Mouse (Mus musculus): Measurements from ENCODE around the gene Cmtm4. TPM values are rescaled to one million over a fixed set of nuclear protein-coding genes. Genes with fewer than 3 reads are reported as not detected.
A peak's percentile ranks its signal among the peaks of the same experiment; 100 is the strongest.
"Not testable (repeated sequence)": the region's sequence is repeated elsewhere in the genome, so short reads cannot be mapped to it uniquely, and the experiment has no call there.

The Cmtm4 gene
- polyA plus RNA-seq, 1 experiment from 2014 or later: 2.6 TPM

GRCm38 (mm10) chr8:104321267-104321666 lies 74.3 kb downstream of the Cmtm4 start, which contains the start of gene Gm11020:
TSS of gene Gm11020 (plus strand) at chr8:104321567.
- WGBS: 84% methylated on average over 9 of the region's 11 CpGs
- H3K9me3 ChIP-seq; H3K4me2 ChIP-seq (replicated peaks); H3K4me1 ChIP-seq; H3K27me3 ChIP-seq; H3K9ac ChIP-seq (replicated peaks); H3K36me3 ChIP-seq; ATAC-seq (replicated peaks); H3K4me3 ChIP-seq; H3K27ac ChIP-seq (replicated peaks): not testable (repeated sequence)

- H3K4me3 ChIP-seq: no peak overlapping the region
- no peaks in the 10 kb centered on the region for H3K4me1 ChIP-seq
- no peak overlapping the region for H3K9ac ChIP-seq (replicated peaks)
- 70% methylated on average over 4 of the region's 4 CpGs for WGBS
- H3K27ac ChIP-seq (replicated peaks): no peak overlapping the region
- no peak overlapping the region for H3K4me2 ChIP-seq (replicated peaks)
- no peak for ATAC-seq (replicated peaks)
- H3K36me3 ChIP-seq: no peaks in the 10 kb centered on the region
- no peaks in the 10 kb centered on the region for H3K9me3 ChIP-seq
- no peaks in the 10 kb centered on the region for H3K27me3 ChIP-seq
These were observed 82.3 kb downstream of the Cmtm4 start for GRCm38 (mm10) chr8:104313311-104313710.

GRCm38 (mm10) chr8:104312023-104312422 lies 83.6 kb downstream of the Cmtm4 start:
- H3K4me1 ChIP-seq; H3K4me3 ChIP-seq; H3K27ac ChIP-seq (replicated peaks); H3K9me3 ChIP-seq; H3K4me2 ChIP-seq (replicated peaks); ATAC-seq (replicated peaks); H3K9ac ChIP-seq (replicated peaks); H3K27me3 ChIP-seq; H3K36me3 ChIP-seq: not testable (repeated sequence)
- 94% methylated on average over 3 of the region's 3 CpGs for WGBS

- WGBS: 92% methylated on average over 36 of the region's 36 CpGs
- not testable (repeated sequence) for H3K4me3 ChIP-seq; H3K9me3 ChIP-seq; ATAC-seq (replicated peaks); H3K4me2 ChIP-seq (replicated peaks); H3K27ac ChIP-seq (replicated peaks); H3K27me3 ChIP-seq; H3K4me1 ChIP-seq; H3K36me3 ChIP-seq; H3K9ac ChIP-seq (replicated peaks)
These were observed 86.0 kb downstream of the Cmtm4 start, which contains the start of the genes Gm45711 and Cmtm1 for GRCm38 (mm10) chr8:104309441-104310155. TSS of gene Gm45711 (minus strand) at chr8:104310081. TSS of gene Cmtm1 (minus strand) at chr8:104310145.

- H3K4me3 ChIP-seq; H3K9ac ChIP-seq (replicated peaks); ATAC-seq (replicated peaks); H3K4me2 ChIP-seq (replicated peaks); H3K27me3 ChIP-seq; H3K36me3 ChIP-seq; H3K27ac ChIP-seq (replicated peaks); H3K4me1 ChIP-seq; H3K9me3 ChIP-seq: not testable (repeated sequence)
- 74% methylated on average over 6 of the region's 6 CpGs for WGBS
These were observed 87.3 kb downstream of the Cmtm4 start for GRCm38 (mm10) chr8:104308341-104308740.

GRCm38 (mm10) chr8:104304962-104305361 lies 90.6 kb downstream of the Cmtm4 start:
- no peak for ATAC-seq (replicated peaks)
- no peaks in the 10 kb centered on the region for H3K9me3 ChIP-seq
- no peak overlapping the region for H3K4me3 ChIP-seq
- no peak overlapping the region for H3K9ac ChIP-seq (replicated peaks)
- peaks cover 14% of the 10 kb centered on the region for H3K4me1 ChIP-seq
- H3K36me3 ChIP-seq: no peaks in the 10 kb centered on the region
- WGBS: 90% methylated on average over 11 of the region's 11 CpGs
- H3K27ac ChIP-seq (replicated peaks): no peak overlapping the region
- no peak overlapping the region for H3K4me2 ChIP-seq (replicated peaks)
- no peaks in the 10 kb centered on the region for H3K27me3 ChIP-seq

- H3K4me3 ChIP-seq; H3K9me3 ChIP-seq; H3K27ac ChIP-seq (replicated peaks); H3K9ac ChIP-seq (replicated peaks); H3K27me3 ChIP-seq; H3K36me3 ChIP-seq; ATAC-seq (replicated peaks); H3K4me2 ChIP-seq (replicated peaks): not testable (repeated sequence)
- WGBS: 95% methylated on average over 4 of the region's 4 CpGs
- peaks cover 14% of the 10 kb centered on the region for H3K4me1 ChIP-seq
These were observed 93.1 kb downstream of the Cmtm4 start for GRCm38 (mm10) chr8:104302536-104302935.

GRCm38 (mm10) chr8:104301577-104301976 lies 94.0 kb downstream of the Cmtm4 start:
- not testable (repeated sequence) for H3K4me3 ChIP-seq; H3K4me2 ChIP-seq (replicated peaks); H3K9me3 ChIP-seq; H3K36me3 ChIP-seq; H3K9ac ChIP-seq (replicated peaks); H3K27me3 ChIP-seq
- Histone ChIP-seq H3K4me1 (peaks cover 14% of the 10 kb centered on the region), H3K27ac (replicated peaks) (0 out of 2 replicates have a peak overlapping the region, but pooled peaks have one; percentile 11)
- WGBS: 0% methylated on average over 3 of the region's 3 CpGs
- peak; percentile 88 for ATAC-seq (replicated peaks)

Other genes with a start within 250 kb of the Cmtm4 start
- 2.1 and 2.2 TPM in 2 replicates for gene Bean1, start 225.4 kb downstream of the Cmtm4 start, polyA plus RNA-seq (2015; fragmentation: Nextera tagmentation; extraction: Ambion mirVana)
- 46.8 and 50.8 TPM in 2 replicates for gene Tk2, start 147.2 kb downstream of the Cmtm4 start, polyA plus RNA-seq (2015; fragmentation: Nextera tagmentation; extraction: Ambion mirVana)
- gene Cklf, start 144.9 kb downstream of the Cmtm4 start, polyA plus RNA-seq (2015; fragmentation: Nextera tagmentation; extraction: Ambion mirVana): 31.9 and 37.6 TPM in 2 replicates
- not detected in 2 replicates for gene Cmtm2a, start 102.6 kb downstream of the Cmtm4 start, polyA plus RNA-seq (2015; fragmentation: Nextera tagmentation; extraction: Ambion mirVana)
- gene Gm45711, start 85.7 kb downstream of the Cmtm4 start, polyA plus RNA-seq (2015; fragmentation: Nextera tagmentation; extraction: Ambion mirVana): not detected in 2 replicates
- not detected in 2 replicates for gene Cmtm1, start 85.7 kb downstream of the Cmtm4 start, polyA plus RNA-seq (2015; fragmentation: Nextera tagmentation; extraction: Ambion mirVana)
- not detected in 2 replicates for gene Gm11020, start 74.2 kb downstream of the Cmtm4 start, polyA plus RNA-seq (2015; fragmentation: Nextera tagmentation; extraction: Ambion mirVana)
- gene Cmtm2b, start 73.6 kb downstream of the Cmtm4 start, polyA plus RNA-seq (2015; fragmentation: Nextera tagmentation; extraction: Ambion mirVana): not detected in 2 replicates
- gene Cmtm3, start 56.4 kb downstream of the Cmtm4 start, polyA plus RNA-seq (2015; fragmentation: Nextera tagmentation; extraction: Ambion mirVana): 32.7 and 34.3 TPM in 2 replicates
- 124 and 128 TPM in 2 replicates for gene Dync1li2, start 47.2 kb upstream of the Cmtm4 start, polyA plus RNA-seq (2015; fragmentation: Nextera tagmentation; extraction: Ambion mirVana)
- gene Terb1, start 114.1 kb upstream of the Cmtm4 start, polyA plus RNA-seq (2015; fragmentation: Nextera tagmentation; extraction: Ambion mirVana): 0.17 and 0.19 TPM in 2 replicates
- 116 and 124 TPM in 2 replicates for gene Nae1, start 138.8 kb upstream of the Cmtm4 start, polyA plus RNA-seq (2015; fragmentation: Nextera tagmentation; extraction: Ambion mirVana)
- gene Car7, start 138.9 kb upstream of the Cmtm4 start, polyA plus RNA-seq (2015; fragmentation: Nextera tagmentation; extraction: Ambion mirVana): 1.7 and 2.0 TPM in 2 replicates
- 17.8 and 18.7 TPM in 2 replicates for gene Pdp2, start 195.6 kb upstream of the Cmtm4 start, polyA plus RNA-seq (2015; fragmentation: Nextera tagmentation; extraction: Ambion mirVana)
- not detected in 2 replicates for gene Cdh16, start 228.6 kb upstream of the Cmtm4 start, polyA plus RNA-seq (2015; fragmentation: Nextera tagmentation; extraction: Ambion mirVana)
- 2.4 and 3.0 TPM in 2 replicates for gene Rrad, start 235.5 kb upstream of the Cmtm4 start, polyA plus RNA-seq (2015; fragmentation: Nextera tagmentation; extraction: Ambion mirVana)
- 145 and 153 TPM in 2 replicates for gene Ciao2b, start 246.2 kb upstream of the Cmtm4 start, polyA plus RNA-seq (2015; fragmentation: Nextera tagmentation; extraction: Ambion mirVana)